Mouse (Mus musculus) retina, postnatal 7 days (tissue): ENCODE data around the gene Slf2.
A peak's percentile ranks its signal among the peaks of the same experiment; 100 is the strongest.

Source experiments
- DNase-seq: peaks from one replicate; pipeline ENCODE4 v3.0.0-alpha.2; 2012; ENCODE audit warnings: low read depth, low spot score

Slf2 gene

DNA sequence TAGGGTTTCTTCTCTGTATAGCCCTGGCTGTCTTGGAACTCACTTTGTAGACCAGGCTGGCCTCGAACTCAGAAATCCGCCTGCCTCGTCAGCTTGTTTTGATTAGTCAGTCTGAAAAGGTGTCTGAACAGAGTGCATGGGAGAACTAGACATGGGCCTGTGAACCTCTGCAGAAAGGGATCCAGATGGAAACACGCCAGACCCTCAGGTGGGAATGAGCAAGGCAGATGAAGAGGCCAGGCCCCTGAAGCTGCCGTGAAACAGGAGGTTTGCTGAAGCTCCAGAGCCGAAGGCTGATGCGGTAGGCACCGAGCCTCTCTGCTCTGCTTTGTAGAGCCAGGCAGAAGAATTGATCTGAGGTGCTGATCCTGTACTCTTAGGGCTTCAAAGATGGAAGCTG is 81.3 kb downstream of the Slf2 start:
- no peak for DNase-seq

DNA sequence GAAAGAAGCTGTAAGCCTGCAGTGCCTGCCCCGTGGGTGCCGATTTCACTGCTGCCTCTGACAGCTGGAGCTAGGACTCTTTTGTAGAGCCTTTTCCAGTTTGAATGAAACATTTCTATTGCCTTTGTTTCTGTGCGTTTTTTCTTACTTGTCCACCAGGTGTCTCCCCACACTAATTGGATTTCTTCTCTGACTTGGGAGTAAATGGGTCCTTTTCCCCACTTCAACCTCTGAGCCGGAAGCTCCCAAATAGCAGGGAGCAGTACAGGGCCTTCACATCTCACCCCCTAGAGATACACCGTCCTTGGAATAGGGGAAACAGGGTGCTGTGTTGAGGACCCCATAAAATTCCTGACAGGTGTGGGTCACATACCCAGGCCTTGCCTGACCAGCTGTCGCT is 81.7 kb downstream of the Slf2 start:
- DNase-seq: no peak

DNA sequence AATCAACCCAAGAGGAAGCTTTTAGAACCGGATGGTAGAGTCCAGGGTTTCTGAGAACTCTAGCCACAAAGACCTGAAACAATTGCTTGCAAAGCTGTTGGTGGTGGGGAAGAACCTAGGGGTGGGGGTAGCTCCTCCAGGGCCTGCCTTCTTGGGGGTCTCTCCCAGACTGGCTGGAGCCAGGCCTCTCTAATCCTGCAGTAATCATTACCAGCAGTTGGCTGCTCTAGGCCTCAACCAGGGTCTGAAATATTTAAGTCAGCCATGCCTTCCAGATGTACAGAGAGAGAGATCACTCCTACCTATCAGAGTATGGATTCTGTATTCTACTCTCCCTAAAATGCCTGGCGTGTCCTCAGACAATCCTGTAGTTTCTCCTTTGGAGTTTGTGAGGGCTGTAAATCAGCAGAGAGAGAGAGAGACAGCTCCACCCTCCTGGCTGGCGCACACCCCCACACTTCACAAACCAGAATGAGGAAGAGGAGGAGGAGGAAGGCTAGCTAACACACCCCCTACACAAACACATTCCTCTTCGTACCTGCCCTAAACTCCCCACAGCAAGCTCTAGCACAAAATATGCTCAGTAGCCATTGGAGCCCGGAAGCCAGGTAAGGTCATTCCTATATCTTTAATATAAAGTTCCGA is 82.8 kb downstream of the Slf2 start:
- DNase-seq: no peak

DNA sequence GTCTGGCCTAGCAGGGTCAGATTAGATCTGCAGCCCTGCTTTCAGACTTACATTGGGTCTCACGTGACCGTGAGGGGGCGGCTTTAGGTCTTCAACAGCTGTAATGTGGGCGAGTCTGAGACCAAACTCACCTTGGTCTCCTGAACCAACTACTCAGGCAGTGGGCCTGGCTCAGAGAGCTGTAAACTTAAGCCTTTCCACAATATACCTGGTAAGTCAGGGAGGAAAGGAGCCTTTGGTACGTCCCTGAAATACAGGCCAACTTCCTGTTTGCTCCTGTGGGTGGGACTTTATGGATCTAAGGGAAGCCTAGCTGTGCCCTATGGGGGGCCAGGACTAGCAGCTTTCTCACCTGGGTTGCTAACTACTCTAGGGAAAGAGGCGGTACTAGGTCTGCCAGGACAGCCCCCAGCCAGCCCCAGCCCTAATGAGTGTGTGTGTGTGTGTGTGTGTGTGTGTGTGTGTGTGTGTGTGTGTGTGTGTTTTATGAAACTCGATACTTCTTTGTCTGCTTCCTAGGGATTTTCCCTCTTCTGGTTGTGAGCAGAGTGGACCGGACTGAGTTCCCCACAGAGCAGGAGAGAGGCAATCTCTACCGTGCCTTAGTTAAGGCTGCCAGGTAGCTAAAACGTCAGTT is 83.5 kb downstream of the Slf2 start, which contains the start of gene Lzts2:
Lzts2 (plus strand) TSS at position 80 of the 637 bp plus-strand sequence.
- no peak for DNase-seq

DNA sequence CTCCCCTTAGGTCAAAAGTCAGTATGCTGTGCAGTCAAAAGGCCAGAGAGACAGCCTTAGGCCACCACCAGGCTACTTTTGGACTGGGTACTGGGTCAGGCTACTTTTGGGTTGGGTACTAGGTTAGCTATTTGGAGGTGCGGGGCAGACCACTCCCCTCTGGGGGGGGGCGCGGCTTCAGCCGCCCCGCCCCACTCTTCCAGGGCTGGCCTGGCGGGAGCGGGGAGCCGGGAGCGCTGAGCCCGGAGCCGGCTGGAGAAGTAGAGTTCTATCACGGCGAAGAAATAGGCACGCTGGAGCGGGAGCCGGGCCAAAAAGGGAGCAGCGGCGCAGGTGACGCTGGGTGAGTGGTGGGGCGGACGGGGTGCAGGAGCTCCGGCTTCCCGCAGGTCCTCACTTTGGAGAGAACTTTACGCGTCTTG is 84.0 kb downstream of the Slf2 start:
- no peak for DNase-seq

DNA sequence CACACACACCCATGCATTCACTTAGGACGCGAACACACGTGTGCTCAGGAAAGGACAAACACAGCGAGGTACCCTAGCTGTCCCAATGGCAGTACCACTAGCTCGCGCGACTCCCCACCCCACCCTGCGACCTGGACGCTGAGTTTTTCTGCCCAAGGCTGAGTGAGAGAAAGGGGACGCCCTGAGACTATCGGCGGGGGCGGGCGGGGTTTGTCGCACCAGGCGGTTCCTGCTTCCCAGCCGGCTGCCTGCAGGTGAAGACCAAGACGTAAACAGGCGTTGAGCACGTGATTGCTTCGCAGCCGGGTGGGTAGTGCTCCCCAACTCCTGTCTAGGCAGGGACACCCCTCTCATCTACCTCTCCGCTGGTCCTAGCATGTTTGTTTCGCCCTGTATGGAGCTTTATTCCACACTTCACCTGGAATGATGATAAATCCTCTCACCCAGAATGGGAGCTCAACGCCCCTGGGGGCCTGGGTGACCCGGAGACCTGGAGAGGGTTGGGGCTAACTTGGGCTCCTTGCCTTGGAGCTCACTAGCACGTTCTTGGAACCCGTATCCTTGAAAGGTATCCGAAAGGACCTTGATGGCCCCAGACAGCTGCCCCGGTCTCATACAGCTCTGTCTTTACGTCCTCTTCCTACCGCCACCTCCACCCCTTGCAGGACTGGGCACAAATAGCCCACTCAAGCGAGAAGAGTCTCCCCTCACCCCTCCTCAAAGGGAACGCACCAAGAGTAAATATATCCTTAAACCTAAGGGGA is 84.7 kb downstream of the Slf2 start:
- no peak for DNase-seq

DNA sequence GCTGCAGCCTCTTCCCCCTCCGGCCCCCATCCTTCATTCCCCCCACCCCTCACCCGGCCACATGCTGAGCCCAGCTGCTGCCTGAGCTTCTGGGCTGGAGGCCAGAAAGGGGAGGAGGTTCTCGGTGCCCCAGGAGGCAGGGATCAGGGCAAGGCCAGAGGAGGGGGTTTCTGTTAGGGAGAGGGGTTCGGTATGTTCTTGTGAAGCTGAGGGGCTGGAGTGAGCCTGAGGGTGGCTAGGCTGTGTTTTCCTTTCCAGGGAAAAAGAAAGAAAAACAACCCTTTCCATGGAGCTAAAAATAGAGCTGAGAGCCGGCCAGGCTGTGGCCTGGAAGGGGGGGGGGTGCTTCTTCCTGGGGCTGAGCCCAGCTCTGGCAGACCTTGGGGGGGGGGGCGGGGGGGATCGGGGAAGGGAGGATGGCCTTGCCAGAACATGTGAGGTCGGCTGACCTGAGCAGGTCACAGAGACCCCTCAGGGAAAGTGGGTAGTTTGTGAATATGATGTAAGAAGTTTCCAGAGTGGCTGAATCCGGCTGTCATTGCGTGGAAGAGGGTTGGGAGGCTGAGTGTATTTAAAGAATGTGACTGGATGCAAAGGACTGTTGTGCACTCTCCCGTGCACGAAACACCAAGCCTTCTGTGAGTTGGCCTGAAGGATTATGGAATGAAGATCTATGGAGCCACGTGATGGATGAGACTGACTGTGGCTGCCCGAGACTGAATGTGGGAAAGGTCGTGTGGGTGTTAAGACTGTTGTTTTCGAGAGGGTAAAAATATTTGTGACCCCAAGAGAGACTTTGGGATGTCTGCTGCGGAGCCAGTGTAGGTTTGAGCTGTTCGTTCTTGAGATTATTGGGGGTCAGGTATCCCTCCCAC is 85.6 kb downstream of the Slf2 start:
- DNase-seq: peak; percentile 77

DNA sequence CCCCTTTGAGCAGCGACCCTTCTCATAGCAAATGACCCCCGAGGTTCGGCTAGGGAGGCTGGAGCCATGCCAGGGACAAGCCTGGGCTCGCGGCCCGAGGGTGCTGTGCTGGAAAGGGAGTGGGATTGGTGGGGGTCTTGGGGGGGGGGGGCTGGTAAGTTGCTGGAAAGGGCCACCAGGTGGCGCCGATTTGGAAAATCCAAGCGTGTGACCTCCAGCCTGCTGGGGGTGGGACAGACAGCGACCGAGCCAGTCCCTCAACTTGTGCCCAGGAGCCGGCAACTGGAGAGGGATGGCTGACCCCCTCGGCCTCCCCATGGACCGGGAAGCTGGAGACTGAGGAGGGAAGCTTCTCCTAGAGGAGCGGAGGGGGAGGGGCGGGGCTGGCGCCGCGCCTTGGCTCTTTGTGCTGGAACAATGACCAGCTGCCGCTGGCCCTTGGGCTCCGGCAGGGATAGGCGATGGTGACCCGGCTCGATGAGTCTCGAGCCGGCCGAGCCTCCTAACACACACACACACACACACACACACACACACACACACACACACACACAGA is 86.3 kb downstream of the Slf2 start:
- peak; percentile 62 for DNase-seq

DNA sequence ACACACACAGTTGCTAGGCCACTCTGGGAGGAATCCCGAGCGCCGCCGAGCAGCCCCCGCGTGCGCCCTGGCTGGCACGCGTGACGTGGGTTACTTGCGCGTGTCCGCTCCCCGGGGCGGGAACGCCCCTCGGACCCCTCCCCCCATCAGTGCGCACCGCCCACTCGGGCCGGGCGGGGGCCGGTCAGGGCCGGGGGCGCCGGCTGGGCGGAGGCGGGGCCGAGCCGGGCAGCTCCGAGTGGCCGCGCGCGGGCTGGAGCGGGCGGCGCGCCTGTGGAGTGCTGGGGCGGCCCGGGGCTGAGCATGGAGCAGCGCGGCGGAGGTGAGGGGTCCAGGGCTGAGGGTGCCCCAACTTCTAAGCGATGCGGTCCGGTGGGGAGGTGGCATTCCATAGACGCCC is 87.0 kb downstream of the Slf2 start:
- peak; percentile 79 for DNase-seq

DNA sequence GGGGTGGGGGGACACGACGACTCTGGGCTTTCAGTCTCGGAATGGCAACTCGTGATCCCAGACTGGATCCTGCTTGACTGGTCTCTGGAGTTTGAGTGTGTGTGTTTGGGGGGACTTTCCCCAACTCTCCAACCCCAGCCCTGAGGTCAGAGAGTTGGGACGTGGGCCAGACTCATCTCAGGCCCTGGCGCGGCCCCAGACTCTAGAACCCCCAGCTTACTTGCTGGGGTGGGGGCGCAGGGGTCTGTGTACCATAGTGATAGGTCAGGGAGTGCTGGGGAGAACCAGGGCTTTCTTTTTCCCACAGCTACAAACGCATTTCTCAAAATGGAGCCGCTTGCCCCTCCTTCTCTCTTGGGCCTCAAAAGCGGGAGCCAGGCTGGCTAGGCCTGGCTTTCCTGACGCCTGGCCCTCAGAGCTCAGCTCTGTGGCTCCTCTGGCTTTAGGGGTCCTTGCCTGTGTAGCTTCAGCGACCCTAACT is 87.4 kb downstream of the Slf2 start:
- no peak for DNase-seq

DNA sequence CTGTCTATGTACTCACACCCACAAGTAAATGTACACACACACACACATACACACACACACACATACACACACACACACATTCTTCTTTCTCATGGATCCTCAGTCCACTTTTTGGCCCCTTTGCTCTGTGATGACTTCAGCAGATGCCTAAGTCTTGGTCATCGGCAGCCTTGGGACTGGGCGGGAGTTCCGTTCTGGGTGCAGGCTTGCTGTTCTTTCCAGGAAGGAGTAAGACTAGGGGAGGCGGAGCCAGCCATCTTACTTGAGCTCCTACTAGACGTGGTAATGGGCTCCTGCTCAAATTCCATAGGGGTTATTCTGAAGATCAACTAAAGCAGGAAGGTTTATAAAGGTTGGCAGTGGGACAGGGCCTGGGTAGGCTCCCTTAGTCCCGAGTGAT is 89.4 kb downstream of the Slf2 start:
- no peak for DNase-seq

DNA sequence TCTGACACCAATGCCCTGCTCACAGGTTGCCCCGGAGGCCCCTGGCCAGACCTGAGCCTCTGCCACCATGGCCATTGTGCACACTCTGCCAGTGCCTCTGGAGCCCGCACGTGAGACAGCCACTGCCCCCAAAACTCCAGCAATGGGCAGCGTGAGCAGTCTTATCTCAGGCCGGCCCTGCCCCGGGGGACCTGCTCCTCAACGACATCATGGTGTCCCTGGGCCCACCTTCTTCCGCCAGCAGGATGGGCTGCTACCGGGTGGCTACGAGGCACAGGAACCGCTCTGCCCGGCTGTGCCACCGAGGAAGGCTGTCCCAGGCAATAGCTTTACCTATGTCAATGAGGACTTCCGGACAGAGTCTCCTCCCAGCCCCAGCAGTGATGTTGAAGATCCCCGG is 90.4 kb downstream of the Slf2 start:
- no peak for DNase-seq

DNA sequence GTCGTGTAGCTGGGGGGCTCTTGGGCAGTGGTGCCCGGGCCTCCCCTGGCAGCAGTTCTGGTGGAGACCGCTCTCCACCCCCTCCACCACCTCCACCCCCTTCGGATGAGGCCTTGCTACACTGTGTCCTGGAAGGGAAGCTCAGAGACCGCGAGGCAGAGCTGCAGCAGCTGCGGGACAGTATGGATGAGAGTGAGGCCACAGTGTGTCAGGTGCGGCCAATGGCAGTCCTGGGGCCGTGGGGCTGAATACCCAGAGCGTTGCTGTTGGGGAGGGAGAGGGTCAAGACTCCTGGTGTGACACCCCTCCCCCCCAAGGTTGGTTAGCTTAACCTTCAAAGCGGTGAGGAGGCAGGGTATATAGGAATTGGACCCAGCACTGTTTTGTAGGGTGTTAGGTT is 93.0 kb downstream of the Slf2 start:
- no peak for DNase-seq

DNA sequence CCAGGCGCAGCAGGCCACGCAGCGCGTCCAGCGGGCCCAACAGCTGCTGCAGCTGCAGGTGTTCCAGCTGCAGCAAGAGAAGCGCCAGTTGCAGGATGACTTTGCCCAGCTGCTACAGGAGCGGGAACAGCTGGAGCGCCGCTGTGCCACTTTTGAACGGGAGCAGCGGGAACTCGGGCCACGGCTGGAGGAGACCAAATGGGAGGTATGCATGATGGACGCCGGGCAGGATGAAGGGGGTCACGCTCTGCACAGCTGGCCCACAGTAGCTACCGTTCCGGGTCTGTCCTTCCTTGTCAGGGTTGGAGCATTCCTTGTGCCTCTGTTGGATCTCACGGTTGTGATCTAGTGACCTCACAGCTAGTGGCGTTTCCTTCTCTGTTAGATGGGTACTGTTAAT is 93.8 kb downstream of the Slf2 start:
- no peak for DNase-seq

DNA sequence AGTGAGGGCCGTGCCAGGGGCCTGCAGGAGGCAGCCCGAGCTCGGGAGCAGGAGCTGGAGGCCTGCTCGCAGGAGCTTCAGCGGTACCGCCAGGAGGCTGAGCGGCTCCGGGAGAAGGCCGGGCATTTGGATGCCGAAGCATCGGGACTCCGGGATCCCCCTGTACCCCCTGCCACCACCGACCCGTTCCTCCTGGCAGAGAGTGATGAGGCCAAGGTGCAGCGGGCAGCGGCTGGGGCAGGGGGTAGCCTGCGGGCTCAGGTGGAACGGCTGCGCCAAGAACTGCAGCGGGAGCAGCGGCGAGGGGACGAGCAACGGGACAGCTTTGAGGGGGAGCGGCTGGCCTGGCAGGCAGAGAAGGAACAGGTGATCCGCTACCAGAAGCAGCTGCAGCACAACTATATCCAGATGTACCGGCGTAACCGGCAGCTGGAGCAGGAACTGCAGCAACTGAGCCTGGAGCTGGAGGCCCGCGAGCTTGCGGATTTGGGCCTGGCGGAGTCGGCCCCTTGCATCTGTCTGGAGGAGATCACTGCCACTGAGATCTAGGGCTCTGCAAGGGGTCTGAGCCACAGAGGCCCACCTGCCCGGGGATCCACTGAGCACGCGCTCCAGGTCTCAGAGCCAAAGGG is 95.1 kb downstream of the Slf2 start:
- no peak for DNase-seq

DNA sequence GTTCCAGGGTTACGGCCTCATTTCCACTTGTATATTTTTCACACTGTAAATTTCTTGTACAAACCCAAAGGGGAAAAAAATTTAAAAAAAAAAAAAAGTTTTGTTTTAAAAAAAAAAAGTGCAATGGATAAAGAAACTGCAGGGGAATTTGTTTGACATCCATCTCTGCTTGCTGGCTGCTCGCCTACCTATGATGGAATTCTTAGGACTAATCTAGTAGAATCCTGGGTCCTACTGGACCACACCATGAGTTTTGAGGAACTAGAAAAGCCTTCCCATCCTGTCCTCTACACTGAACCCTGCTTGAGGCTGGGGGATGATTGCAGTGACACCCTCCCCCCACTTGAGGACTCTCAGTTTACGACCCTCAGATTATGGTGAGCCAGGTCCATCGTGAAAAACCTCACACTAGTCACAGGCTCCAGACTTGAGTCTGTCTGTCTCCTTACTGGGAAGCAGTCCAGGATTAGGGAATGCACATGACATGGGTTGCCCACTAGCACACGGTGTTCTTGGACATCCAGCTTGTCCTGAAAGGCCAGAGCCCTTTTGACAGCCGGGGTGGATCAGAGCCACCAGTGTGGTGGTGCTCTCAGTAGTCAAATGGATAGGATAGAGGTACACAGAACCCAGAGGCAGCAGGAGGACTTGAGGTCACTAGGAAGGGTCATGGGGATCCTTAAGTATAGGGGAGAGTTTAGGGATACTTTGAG is 96.2 kb downstream of the Slf2 start:
- no peak for DNase-seq

DNA sequence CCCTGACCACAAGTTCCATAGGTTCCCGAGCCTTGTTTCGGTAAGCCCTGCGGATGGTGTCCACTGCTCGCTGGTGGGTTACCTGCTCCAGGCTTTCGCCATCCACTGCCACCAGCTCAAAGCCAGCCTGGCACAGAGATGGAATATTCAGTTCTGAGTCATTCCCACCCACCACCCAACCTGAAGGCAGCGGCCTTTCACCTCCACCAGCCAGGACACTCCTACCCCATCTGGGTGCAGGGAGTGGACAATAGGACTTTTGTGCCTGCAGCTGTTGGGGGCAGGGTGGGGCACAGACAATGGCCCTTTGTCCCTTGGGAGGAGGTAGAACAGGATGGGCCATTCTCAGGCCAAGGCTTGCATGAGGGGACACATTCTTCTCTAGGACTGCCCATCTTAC is 96.9 kb downstream of the Slf2 start:
- no peak for DNase-seq

DNA sequence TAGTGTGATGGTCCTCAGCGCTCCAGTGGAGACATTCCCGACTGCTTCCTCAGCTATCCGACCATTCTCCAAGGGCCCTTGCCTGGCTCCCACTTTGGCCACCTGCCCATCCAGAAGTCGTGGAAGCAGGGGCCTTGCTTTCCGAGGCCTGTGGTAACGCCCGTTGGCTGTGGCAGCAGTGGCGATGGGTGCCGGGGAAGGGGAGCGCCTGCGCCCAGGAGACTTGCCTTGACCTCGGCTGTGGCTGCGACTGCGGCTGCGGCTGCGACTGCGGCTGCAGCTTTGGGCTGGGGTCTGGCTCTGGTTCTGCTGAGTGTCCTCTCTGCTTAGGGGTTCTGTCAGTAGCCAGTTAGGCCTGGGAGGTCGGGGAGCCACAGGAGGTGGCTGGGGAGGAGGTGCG is 97.8 kb downstream of the Slf2 start:
- DNase-seq: no peak

DNA sequence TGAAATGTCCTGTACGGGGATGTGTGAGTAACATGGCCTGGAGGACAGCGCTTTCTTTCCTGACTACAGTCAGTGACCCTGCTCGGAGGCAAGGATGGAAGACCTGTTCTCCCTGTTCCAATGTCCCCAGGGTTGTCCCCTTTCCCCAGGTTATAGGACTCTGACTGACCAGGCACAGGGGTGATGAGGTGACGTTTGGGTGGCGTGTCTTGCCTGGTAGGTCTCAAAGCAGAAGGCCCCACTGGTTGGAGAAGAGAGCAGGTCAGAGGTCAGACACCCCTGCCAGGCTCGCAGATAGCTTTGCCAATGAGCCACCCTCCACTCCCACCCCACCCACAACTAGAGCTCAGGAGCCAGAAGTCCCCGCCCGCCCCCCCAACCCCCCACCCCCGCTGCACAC is 98.6 kb downstream of the Slf2 start:
- DNase-seq: no peak

DNA sequence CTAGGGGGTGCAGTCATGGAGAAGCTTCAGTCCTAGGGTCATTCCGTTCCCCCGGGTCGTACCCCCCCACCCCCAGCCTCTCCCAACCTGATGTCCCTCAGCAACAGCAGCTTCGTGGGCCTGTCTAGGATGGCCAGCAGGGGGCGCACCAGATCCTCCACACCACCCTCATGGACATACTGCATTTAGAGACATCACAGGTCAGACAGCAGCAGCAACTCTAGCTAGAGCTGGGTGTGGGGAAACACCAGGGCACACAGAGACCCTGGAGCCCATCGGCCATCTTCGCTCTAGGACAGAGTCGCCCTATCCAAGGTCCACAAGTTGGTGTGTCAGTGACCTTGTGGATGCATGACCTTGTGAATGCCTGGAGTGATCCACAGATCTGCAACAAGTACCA is 99.2 kb downstream of the Slf2 start:
- DNase-seq: no peak
